Mouse (Mus musculus) forebrain, embryonic 10.5 days (tissue): ENCODE data around the gene Cux2. TPM values are rescaled to one million over a fixed set of nuclear protein-coding genes. Genes with fewer than 3 reads are reported as not detected.
A peak's percentile ranks its signal among the peaks of the same experiment; 100 is the strongest.

Source experiments
- DNase-seq: peaks from one replicate; pipeline ENCODE4 v3.0.0-alpha.2; 2017; ENCODE audit warnings: low spot score; ENCODE audit errors: extremely low spot score
- H3K27ac ChIP-seq: fragments of 300-500 bp; sonication (generic); 2 replicates; pipeline ENCODE4 v1.5.1; 2016; ENCODE audit warnings: mild to moderate bottlenecking
- H3K27me3 ChIP-seq: fragments of 300-500 bp; sonication (generic); 2 replicates; pipeline ENCODE4 v1.6.1; 2016; ENCODE audit warnings: mild to moderate bottlenecking; ENCODE audit not compliant: poor library complexity, severe bottlenecking
- H3K36me3 ChIP-seq: fragments of 300-500 bp; sonication (generic); replicated peaks from 2 replicates; pipeline ENCODE4 v1.6.1; 2016; ENCODE audit warnings: mild to moderate bottlenecking, moderate library complexity
- H3K4me1 ChIP-seq: fragments of 300-500 bp; sonication (generic); 2 replicates; pipeline ENCODE4 v1.6.1; 2016
- H3K4me3 ChIP-seq: fragments of 300-500 bp; sonication (generic); 2 replicates; pipeline ENCODE4 v1.5.1; 2016; ENCODE audit warnings: mild to moderate bottlenecking, moderate library complexity
- H3K9me3 ChIP-seq: fragments of 300-500 bp; sonication (generic); 2 replicates; pipeline ENCODE4 v1.6.1; 2016; ENCODE audit warnings: mild to moderate bottlenecking, moderate library complexity
- WGBS: fragments of 180-500 bp; shearing (Covaris S2); methylation state at CpG from one replicate; pipeline ENCODE4 v1.1.7; 2016; 5-methylcytosine and 5-hydroxymethylcytosine counted together
- polyA plus RNA-seq: library from polyadenylated mRNA; unstranded; fragments of >200 nt; fragmentation: Nextera tagmentation; extraction: Ambion mirVana; gene quantifications from 2 replicates; pipeline ENCODE4 v1.2.1, GENCODE M21; 2016

Cux2 gene
- polyA plus RNA-seq, 1 experiment from 2014 or later: 6.5 TPM

DNA sequence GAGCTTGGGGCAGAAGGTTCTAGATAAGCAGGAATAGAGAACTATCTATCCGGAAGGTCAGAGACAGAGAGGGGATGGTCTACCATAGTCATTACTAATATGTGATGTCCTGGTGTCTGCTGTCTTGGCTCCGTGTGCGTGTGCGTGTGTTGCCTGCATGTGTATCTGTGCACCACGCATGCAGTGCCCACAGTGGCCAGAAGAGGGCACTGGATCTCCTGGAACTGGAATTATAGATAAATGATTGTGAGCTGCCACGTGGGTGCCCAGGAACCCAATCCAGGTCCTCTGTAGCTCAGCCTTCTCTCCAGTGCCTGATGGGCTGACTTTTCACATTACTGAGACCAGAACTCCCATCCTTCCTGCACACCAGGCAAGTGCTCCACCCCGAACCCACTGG is 29.9 kb upstream of the Cux2 start:
- WGBS: 82% methylated on average over 7 of the region's 7 CpGs
- H3K4me1 ChIP-seq: no peaks in the 10 kb centered on the region
- H3K4me3 ChIP-seq: no peak overlapping the region
- peaks cover 13% of the 10 kb centered on the region; the same call in 1 of the 2 replicates for H3K9me3 ChIP-seq
- no peaks in the 10 kb centered on the region; the same call in 1 of the 2 replicates for H3K27me3 ChIP-seq
- no peaks in the 10 kb centered on the region for H3K36me3 ChIP-seq
- DNase-seq: no peak
- no peak overlapping the region for H3K27ac ChIP-seq

- Histone ChIP-seq H3K9me3 (peaks cover 13% of the 10 kb centered on the region; the same call in 1 of the 2 replicates), H3K27ac (no peak overlapping the region), H3K36me3 (no peaks in the 10 kb centered on the region), H3K4me3 (no peak overlapping the region), H3K27me3 (no peaks in the 10 kb centered on the region; the same call in 1 of the 2 replicates), H3K4me1 (no peaks in the 10 kb centered on the region)
- DNase-seq: no peak
- 88% methylated on average over 4 of the region's 4 CpGs for WGBS
Measured at GRCm38 (mm10) chr5:122077244-122077643, 27.3 kb upstream of the Cux2 start.

DNA sequence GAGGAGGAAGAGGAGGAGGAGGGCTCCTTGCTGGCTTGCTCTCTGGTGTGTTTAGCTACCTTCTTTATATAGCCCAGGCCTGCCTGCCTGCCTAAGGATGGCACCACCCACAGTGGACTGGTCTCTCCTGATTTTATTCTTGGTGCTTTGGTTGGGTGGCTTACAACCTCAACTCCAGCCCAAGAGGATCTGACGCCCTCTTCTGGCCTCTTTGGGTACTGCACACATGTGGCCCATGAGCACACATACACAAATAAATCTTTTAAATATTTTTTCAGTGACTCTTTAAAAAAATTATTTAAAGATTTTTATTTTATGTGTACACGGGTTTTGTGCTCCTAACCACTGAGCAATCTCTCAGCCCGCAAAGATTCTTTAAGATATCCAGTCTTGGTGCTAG is 25.8 kb upstream of the Cux2 start:
- Histone ChIP-seq H3K27me3 (no peaks in the 10 kb centered on the region; the same call in 1 of the 2 replicates), H3K27ac (no peak overlapping the region), H3K4me3 (no peak overlapping the region), H3K4me1 (no peaks in the 10 kb centered on the region), H3K36me3 (no peaks in the 10 kb centered on the region), H3K9me3 (peaks cover 13% of the 10 kb centered on the region; the same call in 1 of the 2 replicates)
- whole genome bisulfite sequencing: 57% methylated on average over 3 of the region's 3 CpGs
- DNase-seq: no peak

DNA sequence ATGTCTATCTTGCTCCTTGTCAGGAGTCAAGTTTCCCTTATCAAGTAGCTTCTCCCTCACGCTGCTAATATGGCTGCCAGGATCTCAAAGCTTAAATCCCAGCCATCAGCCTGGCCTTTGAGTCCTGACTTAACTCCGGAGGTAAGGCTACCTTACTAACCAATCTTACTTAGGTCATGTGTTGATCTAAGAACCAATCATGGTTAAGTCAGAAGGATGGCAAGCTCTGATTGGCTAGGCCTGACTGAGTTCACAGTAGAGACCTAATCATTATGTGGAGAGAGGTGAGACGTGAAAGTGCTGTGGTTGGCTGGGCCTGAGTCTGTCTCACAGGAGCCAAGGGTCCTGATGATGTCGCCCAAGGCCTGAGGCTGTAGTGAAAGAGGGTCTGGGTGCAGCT is 22.1 kb upstream of the Cux2 start:
- Histone ChIP-seq H3K27me3 (no peaks in the 10 kb centered on the region), H3K36me3 (no peaks in the 10 kb centered on the region), H3K4me1 (no peaks in the 10 kb centered on the region), H3K9me3 (no peaks in the 10 kb centered on the region), H3K4me3 (no peak overlapping the region), H3K27ac (no peak overlapping the region)
- DNase-seq: no peak
- WGBS: 86% methylated on average over 4 of the region's 4 CpGs

GRCm38 (mm10) chr5:122070963-122071800 is 21.3 kb upstream of the Cux2 start:
- 93% methylated on average over 16 of the region's 16 CpGs for WGBS
- Histone ChIP-seq H3K27ac (no peak overlapping the region), H3K27me3 (no peaks in the 10 kb centered on the region), H3K9me3 (no peaks in the 10 kb centered on the region), H3K4me3 (no peak overlapping the region), H3K4me1 (no peaks in the 10 kb centered on the region), H3K36me3 (no peaks in the 10 kb centered on the region)
- DNase-seq: no peak

GRCm38 (mm10) chr5:122068563-122068962 is 18.7 kb upstream of the Cux2 start:
- H3K27ac ChIP-seq: no peak overlapping the region
- DNase-seq: no peak
- no peaks in the 10 kb centered on the region for H3K36me3 ChIP-seq
- H3K9me3 ChIP-seq: no peaks in the 10 kb centered on the region
- no peak overlapping the region for H3K4me3 ChIP-seq
- H3K27me3 ChIP-seq: peaks cover 6% of the 10 kb centered on the region; the same call in 1 of the 2 replicates
- H3K4me1 ChIP-seq: no peaks in the 10 kb centered on the region; the same call in 1 of the 2 replicates
- 82% methylated on average over 13 of the region's 13 CpGs for WGBS

DNA sequence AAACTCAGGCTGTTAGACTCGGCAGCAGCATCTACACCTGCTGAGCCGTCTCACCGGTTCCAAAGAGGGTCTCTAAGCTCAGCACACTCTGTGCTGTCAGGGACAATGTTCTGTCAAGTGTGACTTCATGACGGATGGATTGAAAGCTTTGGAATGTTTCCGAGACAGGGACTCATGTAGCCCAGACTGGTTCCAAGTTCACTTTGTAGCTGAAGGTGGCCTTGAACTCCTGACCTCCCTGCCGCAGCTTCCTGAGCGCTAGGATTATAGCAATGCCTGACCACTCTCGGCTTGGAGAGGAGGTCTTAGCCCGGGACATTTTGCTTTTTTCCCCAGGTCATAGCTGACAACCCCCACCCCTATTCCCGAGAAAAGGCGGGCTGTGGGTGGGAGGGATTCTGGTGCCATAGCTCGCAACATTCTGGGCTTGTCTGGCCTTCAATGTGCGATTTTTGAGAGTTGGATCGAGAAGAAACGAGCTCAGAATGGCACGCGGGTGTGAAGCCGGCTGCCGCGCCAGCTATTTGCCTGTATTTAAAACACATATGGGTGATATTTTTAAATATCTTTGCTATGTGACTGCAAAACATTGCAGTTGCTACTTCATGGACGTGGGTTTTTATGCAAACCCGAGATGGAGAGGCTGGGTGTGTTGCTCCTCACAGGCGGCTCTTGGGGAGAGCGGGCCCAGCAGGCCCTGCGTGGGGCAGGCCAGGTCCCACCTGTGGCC is 13.5 kb upstream of the Cux2 start:
- Histone ChIP-seq H3K27ac (no peak overlapping the region), H3K4me3 (no peak overlapping the region), H3K36me3 (no peaks in the 10 kb centered on the region), H3K4me1 (peaks cover 44% of the 10 kb centered on the region), H3K27me3 (peaks cover 18% of the 10 kb centered on the region), H3K9me3 (no peaks in the 10 kb centered on the region)
- DNase-seq: no peak
- 84% methylated on average over 25 of the region's 25 CpGs for WGBS

DNA sequence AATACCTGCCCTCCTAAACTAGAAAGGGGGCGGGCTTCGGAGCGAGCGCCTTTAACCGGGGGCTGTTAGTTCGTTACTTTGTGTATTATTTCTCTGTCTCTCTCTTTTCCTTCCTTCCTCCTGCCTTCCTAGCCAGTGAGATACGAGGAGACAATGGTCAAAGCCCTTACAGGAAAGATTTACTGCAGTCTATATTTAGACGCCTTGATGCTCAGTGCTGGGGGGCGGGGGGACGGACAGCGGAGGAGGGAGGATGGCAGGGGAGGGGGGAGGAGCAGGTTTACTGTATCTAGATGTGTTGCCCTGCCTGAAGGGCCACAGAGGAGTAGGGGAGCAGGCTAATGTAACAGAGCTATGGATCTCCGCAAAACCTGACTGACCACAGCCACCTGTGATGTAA is 12.6 kb upstream of the Cux2 start:
- 33% methylated on average over 12 of the region's 12 CpGs for WGBS
- Histone ChIP-seq H3K27me3 (peaks cover 18% of the 10 kb centered on the region), H3K36me3 (no peaks in the 10 kb centered on the region), H3K4me1 (peaks cover 44% of the 10 kb centered on the region), H3K9me3 (peaks cover 6% of the 10 kb centered on the region), H3K4me3 (no peak overlapping the region), H3K27ac (peak overlapping the region; percentile 6; the same call in 1 of the 2 replicates)
- DNase-seq: no peak

- peak; percentile 65 for DNase-seq
- peak overlapping the region; percentile 79 for H3K27ac ChIP-seq
- peaks cover 12% of the 10 kb centered on the region for H3K9me3 ChIP-seq
- H3K27me3 ChIP-seq: peaks cover 18% of the 10 kb centered on the region
- no peaks in the 10 kb centered on the region for H3K36me3 ChIP-seq
- H3K4me1 ChIP-seq: peaks cover 44% of the 10 kb centered on the region
- H3K4me3 ChIP-seq: peak overlapping the region; percentile 42
- WGBS: 31% methylated on average over 8 of the region's 12 CpGs
Measured at GRCm38 (mm10) chr5:122060767-122061333, 10.9 kb upstream of the Cux2 start.

DNA sequence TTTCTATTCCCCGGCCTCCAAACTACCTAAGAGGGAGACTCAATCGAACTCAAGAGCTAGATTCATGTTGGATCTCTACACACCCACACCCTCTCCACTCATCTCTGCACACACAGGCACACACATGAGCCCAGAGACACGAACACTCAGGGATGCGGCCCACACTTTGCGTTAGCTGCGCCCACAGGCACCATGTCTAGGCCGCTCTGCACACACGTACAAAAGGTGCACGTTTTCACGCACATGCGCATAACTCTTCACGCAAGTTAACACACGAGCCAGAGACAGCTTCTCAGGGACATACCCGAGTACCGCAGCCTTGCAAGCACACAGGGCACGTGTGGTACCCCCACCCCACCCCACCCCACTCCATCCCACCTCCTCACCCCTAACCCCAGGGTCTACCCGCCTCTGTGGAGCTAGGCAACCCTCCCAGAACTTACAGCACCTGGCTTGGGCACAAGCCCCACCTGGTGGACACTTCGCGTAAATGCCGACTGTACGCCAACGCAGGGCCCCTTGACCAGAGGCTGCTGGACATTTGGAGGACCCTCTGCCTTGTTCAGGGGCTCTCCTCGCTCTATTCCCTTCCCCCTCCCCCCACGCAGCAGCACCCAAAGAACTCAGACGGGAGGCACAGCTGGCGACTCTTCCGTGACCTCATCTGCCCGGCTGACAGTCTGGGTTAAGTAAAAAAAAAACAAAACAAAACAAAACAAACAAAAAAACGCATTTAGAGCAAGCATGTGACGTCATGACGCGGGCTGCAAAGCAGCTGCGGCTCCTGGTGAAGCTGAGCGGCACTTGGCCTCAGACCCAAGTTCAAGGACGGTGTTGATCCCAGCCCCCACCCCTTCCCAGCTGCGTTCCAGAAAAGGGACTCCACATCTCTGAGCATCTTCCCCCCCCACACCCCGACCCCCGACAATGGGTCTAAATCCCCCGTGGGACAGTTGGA is 9.4 kb upstream of the Cux2 start:
- H3K9me3 ChIP-seq: peaks cover 12% of the 10 kb centered on the region
- peak overlapping the region; percentile 42 for H3K4me3 ChIP-seq
- no peaks in the 10 kb centered on the region for H3K36me3 ChIP-seq
- peak overlapping the region; percentile 75 for H3K27ac ChIP-seq
- 29% methylated on average over 39 of the region's 39 CpGs for WGBS
- peaks cover 52% of the 10 kb centered on the region for H3K4me1 ChIP-seq
- peak; percentile 78 for DNase-seq
- peaks cover 18% of the 10 kb centered on the region for H3K27me3 ChIP-seq

- Histone ChIP-seq H3K4me3 (no peak overlapping the region), H3K9me3 (peaks cover 12% of the 10 kb centered on the region), H3K4me1 (peaks cover 60% of the 10 kb centered on the region), H3K27me3 (peaks cover 27% of the 10 kb centered on the region), H3K27ac (no peak overlapping the region), H3K36me3 (no peaks in the 10 kb centered on the region)
- no peak for DNase-seq
- 69% methylated on average over 6 of the region's 6 CpGs for WGBS
Measured at GRCm38 (mm10) chr5:122057622-122058021, 7.7 kb upstream of the Cux2 start.

DNA sequence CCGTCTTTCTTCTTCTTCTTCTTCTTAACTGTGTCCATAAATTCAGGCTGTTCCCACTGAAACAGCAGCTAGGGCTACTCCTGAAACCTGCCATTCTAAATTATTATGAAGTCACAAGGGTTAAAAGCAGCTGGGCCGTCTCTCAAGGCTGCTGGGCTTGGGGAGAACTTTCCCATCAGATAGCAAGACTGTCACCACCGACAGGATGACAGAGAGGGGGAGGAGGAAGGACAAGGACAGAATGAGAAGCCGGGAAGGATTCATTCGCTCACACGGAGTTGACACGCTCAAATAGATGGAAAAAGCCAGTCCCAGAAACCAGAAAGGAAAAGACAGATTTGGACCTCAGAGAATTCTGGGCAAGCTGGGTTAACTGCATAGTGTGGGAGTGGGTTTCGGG is 6.7 kb upstream of the Cux2 start:
- Histone ChIP-seq H3K36me3 (no peaks in the 10 kb centered on the region), H3K27me3 (peaks cover 27% of the 10 kb centered on the region), H3K4me1 (peaks cover 53% of the 10 kb centered on the region), H3K9me3 (peaks cover 12% of the 10 kb centered on the region), H3K27ac (no peak overlapping the region), H3K4me3 (no peak overlapping the region)
- no peak for DNase-seq
- 90% methylated on average over 8 of the region's 8 CpGs for WGBS
